ENCODE assay signal across 8 mouse cellular contexts in the genomic region with DNA sequence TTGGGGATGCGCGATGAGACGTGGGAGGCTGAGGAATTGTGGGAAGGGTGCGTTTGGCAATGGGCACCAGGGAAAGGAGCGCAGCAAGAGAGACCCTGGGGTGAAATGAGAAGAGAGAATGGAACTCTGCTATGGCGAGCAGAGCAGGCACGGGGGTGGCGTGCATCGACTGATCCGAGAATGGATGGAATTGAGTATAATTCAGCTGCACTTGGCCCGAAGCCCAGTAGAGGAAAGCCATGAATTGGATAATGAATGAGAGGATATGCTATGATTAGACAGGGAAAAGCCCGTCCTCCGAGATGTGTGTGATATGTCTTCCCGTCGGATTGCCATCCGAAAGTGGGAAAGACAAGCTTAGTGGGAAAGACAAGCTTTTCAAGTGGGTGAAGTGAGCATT. TPM values are rescaled to one million over a fixed set of nuclear protein-coding genes. Genes with fewer than 3 reads are reported as not detected.
DNase-seq lines count a peak whose midpoint lies in the region; ATAC-seq lines count a peak whose summit lies in the region.
"Had no signal": no experiment of that assay in that cellular context is flagged by ENCODE, and none has a peak within 500 bp of the region (broad histone marks: within the 10 kb centered on the region; RNA-seq: fewer than 3 reads in every experiment).

No protein-coding gene starts in this region.

- 0 out of 2 replicates have a peak overlapping the region, but pooled peaks have one; percentile 17 for H3K4me2 ChIP-seq in embryonic facial prominence, embryonic 15.5 days (replicated peaks)
- H3K4me2 ChIP-seq: limb, embryonic 12.5 days had no signal

- no peaks in the 10 kb centered on the region for H3K36me3 ChIP-seq in embryonic facial prominence, embryonic 15.5 days
- H3K36me3 ChIP-seq: limb, embryonic 12.5 days had no signal

- 50% methylated on average over 16 of the region's 16 CpGs for WGBS in embryonic facial prominence, embryonic 15.5 days

- DNase-seq in kidney, postnatal 10 days = peak; percentile 49
- no peak for DNase-seq in kidney, adult 11 months
- DNase-seq in frontal cortex, postnatal 10 days (ENCODE audit: low spot score in 2 of 2) = peak; percentile 22 to 44
- DNase-seq in lung, postnatal 10 days = peak; percentile 29
- DNase-seq in urinary bladder, adult 18-20 months (ENCODE audit: low spot score in 2 of 2) = no peak

- no peak overlapping the region for H3K9ac ChIP-seq in embryonic facial prominence, embryonic 15.5 days
- H3K9ac ChIP-seq: limb, embryonic 12.5 days had no signal

- no peak overlapping the region for H3K4me3 ChIP-seq in embryonic facial prominence, embryonic 15.5 days (replicated peaks)
- H3K4me3 ChIP-seq: limb, embryonic 12.5 days had no signal

- no peaks in the 10 kb centered on the region for H3K9me3 ChIP-seq in embryonic facial prominence, embryonic 15.5 days (replicated peaks)
- H3K9me3 ChIP-seq: limb, embryonic 12.5 days had no signal

- H3K27ac ChIP-seq in embryonic facial prominence, embryonic 15.5 days (replicated peaks) = no peak overlapping the region
- H3K27ac ChIP-seq: limb, embryonic 12.5 days had no signal

- ATAC-seq in embryonic facial prominence, embryonic 15.5 days (ENCODE audit: insufficient number of reproducible peaks, low FRiP score, low TSS enrichment, low read depth) = no peak
- ATAC-seq in megakaryocyte-erythroid progenitor cell, adult 5-6 weeks (replicated peaks; ENCODE audit: low FRiP score, low TSS enrichment, poor library complexity, severe bottlenecking) = no peak

- H3K4me1 ChIP-seq in embryonic facial prominence, embryonic 15.5 days = 0 out of 2 replicates have a peak, but pooled peaks cover 3% of the 10 kb centered on the region
- H3K4me1 ChIP-seq: limb, embryonic 12.5 days had no signal

- H3K27me3 ChIP-seq in embryonic facial prominence, embryonic 15.5 days = no peaks in the 10 kb centered on the region
- H3K27me3 ChIP-seq: limb, embryonic 12.5 days had no signal

RNA-seq across cellular contexts. Expression of a gene that starts 26.7 kb away (rescaled TPM):
- 9.6 and 11.2 TPM in 2 replicates for polyA plus RNA-seq in embryonic facial prominence, embryonic 15.5 days (2015; fragmentation: Nextera tagmentation; extraction: Ambion mirVana)
- not detected in 2 replicates for total RNA-seq in megakaryocyte-erythroid progenitor cell, adult 5-6 weeks (2014; fragmentation: Nextera tagmentation)
- total RNA-seq in megakaryocyte-erythroid progenitor cell, adult 5-6 weeks (2017) = not detected in 2 replicates

Comparison
In these comparisons a context has a peak if more than half of its experiments do, and no peak if none do; other contexts are left out.
1. DNase-seq: peak in kidney, postnatal 10 days (single experiment), frontal cortex, postnatal 10 days (2 of 2) and lung, postnatal 10 days (single experiment); none in kidney, adult 11 months (single experiment) and urinary bladder, adult 18-20 months (0 of 2).